Mouse (Mus musculus): ENCODE measurements at regions not wholly inside any gene's neighbourhood (a gene's known extent, or its start where the extent isn't known, plus 50 kb on each side); places are given as distances from the start of the nearest gene placed in this dataset.
A peak's percentile ranks its signal among the peaks of the same experiment; 100 is the strongest.

- no peak for DNase-seq
Observed at GRCm38 (mm10) chr5:52920251-52920650, 86.4 kb downstream of the Anapc4 start.

GRCm38 (mm10) chr5:52920722-52921264, 87.0 kb downstream of the Anapc4 start:
- DNase-seq, result no peak

GRCm38 (mm10) chr5:52925006-52925405, 91.2 kb downstream of the Anapc4 start:
- DNase-seq, result peak; percentile 61

- no peak for DNase-seq
Observed at GRCm38 (mm10) chr5:52929690-52930089, 95.9 kb downstream of the Anapc4 start.

- peak; percentile 29 for DNase-seq
Observed at GRCm38 (mm10) chr5:52933291-52933690, 99.5 kb downstream of the Anapc4 start.

GRCm38 (mm10) chr5:52937626-52938025, 100.3 kb upstream of the Slc34a2 start:
- no peak for DNase-seq

GRCm38 (mm10) chr5:52939994-52940393, 97.9 kb upstream of the Slc34a2 start:
- no peak for DNase-seq

- DNase-seq, result no peak
Observed at GRCm38 (mm10) chr5:52940645-52941044, 97.2 kb upstream of the Slc34a2 start.

GRCm38 (mm10) chr5:52953875-52954274, 84.0 kb upstream of the Slc34a2 start:
- DNase-seq, result no peak

GRCm38 (mm10) chr5:52954713-52955112, 83.2 kb upstream of the Slc34a2 start:
- DNase-seq, result no peak

- no peak for DNase-seq
Observed at GRCm38 (mm10) chr5:52964209-52964608, 73.7 kb upstream of the Slc34a2 start.

- DNase-seq, result no peak
Observed at GRCm38 (mm10) chr5:52971811-52972210, 66.1 kb upstream of the Slc34a2 start.

GRCm38 (mm10) chr5:52973003-52973402, 64.9 kb upstream of the Slc34a2 start:
- DNase-seq, result no peak

GRCm38 (mm10) chr5:52975557-52976088, 62.3 kb upstream of the Slc34a2 start:
- DNase-seq, result no peak

- DNase-seq, result no peak
Observed at GRCm38 (mm10) chr5:52977826-52978687, 59.8 kb upstream of the Slc34a2 start.

- no peak for DNase-seq
Observed at GRCm38 (mm10) chr5:52979458-52979857, 58.4 kb upstream of the Slc34a2 start.

GRCm38 (mm10) chr5:52982056-52982455, 55.8 kb upstream of the Slc34a2 start:
- no peak for DNase-seq

GRCm38 (mm10) chr5:52982741-52983140, 55.1 kb upstream of the Slc34a2 start:
- no peak for DNase-seq
